Mouse (Mus musculus) testis, postnatal 14 days (tissue): ENCODE data around the gene Plekha1.
A peak's percentile ranks its signal among the peaks of the same experiment; 100 is the strongest.

ENCODE experiments used
- DNase-seq: peaks from one replicate; pipeline ENCODE4 v3.0.0; 2021; ENCODE audit warnings: low spot score

Plekha1 gene

GRCm38 (mm10) chr7:130959868-130960267, 94.3 kb downstream of the Plekha1 start:
- DNase-seq, result peak; percentile 64

DNA sequence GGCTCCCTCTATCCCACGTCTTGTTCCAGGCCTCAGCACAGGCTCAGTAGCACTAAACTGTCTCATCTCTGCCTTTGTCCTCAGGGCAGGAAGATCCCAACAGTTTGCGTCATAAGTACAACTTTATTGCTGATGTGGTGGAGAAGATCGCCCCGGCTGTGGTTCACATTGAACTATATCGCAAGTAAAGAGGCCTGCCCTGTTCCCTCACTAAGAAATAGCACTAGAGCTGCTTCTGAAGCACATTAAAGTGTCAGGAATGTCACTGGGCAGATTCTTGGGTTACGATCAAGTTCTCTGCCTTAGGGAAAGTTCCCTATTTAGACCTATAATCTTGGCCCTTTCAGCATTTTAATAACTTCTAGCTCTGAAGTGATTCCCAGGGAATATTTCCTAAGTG, 95.9 kb downstream of the Plekha1 start:
- no peak for DNase-seq
